Mouse (Mus musculus) heart, embryonic 11.5 days (tissue): ENCODE measurements around the gene Prrc2c. TPM values are rescaled to one million over a fixed set of nuclear protein-coding genes. Genes with fewer than 3 reads are reported as not detected.
A peak's percentile ranks its signal among the peaks of the same experiment; 100 is the strongest.

Source experiments
- ATAC-seq: fragments of 200-750 bp; cut with Nextera tagmentation; replicated peaks from 2 replicates; pipeline ENCODE4 v1.8.0; 2017; ENCODE audit warnings: moderate library complexity; ENCODE audit not compliant: insufficient number of reproducible peaks, low FRiP score, low TSS enrichment
- H3K27ac ChIP-seq: fragments of 300-500 bp; sonication (generic); 2 replicates; pipeline ENCODE4 v1.5.1; 2014; ENCODE audit warnings: mild to moderate bottlenecking, low read depth, low read length
- H3K27me3 ChIP-seq: fragments of 300-500 bp; sonication (generic); 2 replicates; pipeline ENCODE4 v1.6.1; 2014; ENCODE audit warnings: mild to moderate bottlenecking, low read length, mixed read lengths; ENCODE audit not compliant: control insufficient read depth, insufficient read depth
- H3K36me3 ChIP-seq: fragments of 300-500 bp; sonication (generic); 2 replicates; pipeline ENCODE4 v1.6.1; 2014; ENCODE audit warnings: mild to moderate bottlenecking, low read length, moderate library complexity, mixed read lengths; ENCODE audit not compliant: control insufficient read depth, insufficient read depth
- H3K4me1 ChIP-seq: fragments of 300-500 bp; sonication (generic); 2 replicates; pipeline ENCODE4 v1.6.1; 2014; ENCODE audit warnings: low read length; ENCODE audit not compliant: control insufficient read depth, insufficient read depth
- H3K4me2 ChIP-seq: fragments of 300-500 bp; sonication (generic); 2 replicates; pipeline ENCODE4 v1.6.1; 2014; ENCODE audit warnings: mild to moderate bottlenecking, moderate library complexity
- H3K4me3 ChIP-seq: fragments of 300-500 bp; sonication (generic); 2 replicates; pipeline ENCODE4 v1.5.1; 2014; ENCODE audit warnings: low read depth, low read length
- H3K9ac ChIP-seq: fragments of 300-500 bp; sonication (generic); 2 replicates; pipeline ENCODE4 v1.6.1; 2014; ENCODE audit warnings: mild to moderate bottlenecking, low read depth, low read length, moderate library complexity
- H3K9me3 ChIP-seq: fragments of 300-500 bp; sonication (generic); replicated peaks from 2 replicates; pipeline ENCODE4 v1.6.1; 2016; ENCODE audit warnings: low read length; ENCODE audit not compliant: control insufficient read depth
- WGBS: fragments of 180-500 bp; shearing (Covaris S2); extraction: QIAGEN DNeasy Blood & Tissue Kit; methylation state at CpG from one replicate; pipeline ENCODE4 v1.1.7; 2014; ENCODE audit not compliant: insufficient replicate concordance; 5-methylcytosine and 5-hydroxymethylcytosine counted together
- polyA plus RNA-seq: library from polyadenylated mRNA; unstranded; fragments of >200 nt; fragmentation: Nextera tagmentation; extraction: Ambion mirVana; gene quantifications from 2 replicates; pipeline ENCODE4 v1.2.1, GENCODE M21; 2014

Gene Prrc2c
- polyA plus RNA-seq, 1 experiment from 2014 or later, result 109 TPM

DNA sequence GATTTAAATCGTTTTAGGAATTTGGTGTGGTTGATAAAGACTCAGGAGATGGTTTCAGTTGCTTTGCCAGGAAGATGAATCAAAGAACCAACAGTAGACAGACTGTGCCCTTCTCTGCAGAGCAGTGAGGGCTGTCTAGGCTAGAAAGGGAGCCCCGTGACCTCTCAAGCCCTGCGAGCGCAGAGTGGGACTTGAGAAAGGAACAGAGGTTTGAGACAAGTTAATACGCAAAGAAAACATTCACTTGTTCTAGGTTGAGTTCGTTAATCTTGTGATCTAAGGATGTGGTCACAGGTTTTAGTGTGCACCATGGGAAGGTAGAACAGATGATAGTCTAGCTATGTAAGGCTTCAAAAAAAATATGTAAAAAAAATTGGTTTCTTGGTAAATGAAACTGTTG is 12.4 kb downstream of the Prrc2c start:
- ATAC-seq, result no peak
- peaks cover 6% of the 10 kb centered on the region for H3K4me1 ChIP-seq
- no peaks in the 10 kb centered on the region for H3K9me3 ChIP-seq
- no peak overlapping the region for H3K9ac ChIP-seq
- no peak overlapping the region for H3K4me2 ChIP-seq
- H3K36me3 ChIP-seq, result peaks cover 2% of the 10 kb centered on the region; the same call in 1 of the 2 replicates
- H3K27ac ChIP-seq, result no peak overlapping the region
- no peaks in the 10 kb centered on the region for H3K27me3 ChIP-seq
- no peak overlapping the region for H3K4me3 ChIP-seq
- 90% methylated on average over 6 of the region's 6 CpGs for WGBS

DNA sequence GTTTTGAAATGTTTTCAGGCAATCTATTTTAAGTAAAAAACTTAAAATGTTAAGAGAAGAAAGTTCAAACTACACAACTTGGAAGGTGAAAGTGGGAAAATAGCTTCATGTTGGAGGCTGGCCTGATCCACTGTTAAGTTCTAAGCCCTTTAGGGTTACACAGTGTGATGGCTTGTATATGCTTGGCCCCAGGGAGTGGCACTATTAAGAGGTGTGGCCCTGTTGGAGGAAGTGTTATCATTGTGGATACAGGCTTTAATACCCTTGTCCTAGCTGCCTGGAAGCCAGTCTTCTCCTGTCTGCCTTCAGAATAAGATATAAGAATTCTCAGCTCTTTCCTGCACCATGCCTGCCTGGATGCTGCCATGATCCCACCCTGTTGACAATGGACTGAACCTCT is 16.7 kb downstream of the Prrc2c start:
- Histone ChIP-seq H3K36me3 (peaks cover 12% of the 10 kb centered on the region; the same call in 1 of the 2 replicates), H3K9me3 (no peaks in the 10 kb centered on the region), H3K4me3 (no peak overlapping the region), H3K4me1 (no peaks in the 10 kb centered on the region), H3K27ac (no peak overlapping the region), H3K9ac (no peak overlapping the region), H3K4me2 (no peak overlapping the region), H3K27me3 (no peaks in the 10 kb centered on the region)
- no peak for ATAC-seq

DNA sequence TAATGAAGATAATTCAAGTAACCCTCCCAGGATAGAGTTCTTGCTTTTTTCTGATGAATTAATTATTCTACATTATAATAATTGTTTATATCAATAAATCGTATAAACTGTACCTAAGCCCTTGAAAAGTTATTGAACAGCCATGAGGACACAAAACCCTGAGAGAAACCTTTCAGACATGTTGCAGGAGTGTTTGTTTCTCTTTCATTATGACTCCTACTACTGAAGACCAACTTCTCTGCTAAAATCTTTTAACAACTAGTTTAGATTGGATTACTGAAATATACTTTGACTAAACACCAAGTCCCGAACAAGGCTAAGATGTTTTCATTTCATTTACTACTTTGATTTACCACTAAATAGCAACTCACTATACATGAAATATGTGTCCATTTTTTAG is 19.7 kb downstream of the Prrc2c start:
- Histone ChIP-seq H3K4me2 (no peak overlapping the region), H3K27me3 (no peaks in the 10 kb centered on the region), H3K9me3 (no peaks in the 10 kb centered on the region), H3K4me3 (no peak overlapping the region), H3K27ac (no peak overlapping the region), H3K9ac (no peak overlapping the region), H3K36me3 (peaks cover 15% of the 10 kb centered on the region), H3K4me1 (no peaks in the 10 kb centered on the region)
- 93% methylated on average over 2 of the region's 2 CpGs for WGBS
- no peak for ATAC-seq

DNA sequence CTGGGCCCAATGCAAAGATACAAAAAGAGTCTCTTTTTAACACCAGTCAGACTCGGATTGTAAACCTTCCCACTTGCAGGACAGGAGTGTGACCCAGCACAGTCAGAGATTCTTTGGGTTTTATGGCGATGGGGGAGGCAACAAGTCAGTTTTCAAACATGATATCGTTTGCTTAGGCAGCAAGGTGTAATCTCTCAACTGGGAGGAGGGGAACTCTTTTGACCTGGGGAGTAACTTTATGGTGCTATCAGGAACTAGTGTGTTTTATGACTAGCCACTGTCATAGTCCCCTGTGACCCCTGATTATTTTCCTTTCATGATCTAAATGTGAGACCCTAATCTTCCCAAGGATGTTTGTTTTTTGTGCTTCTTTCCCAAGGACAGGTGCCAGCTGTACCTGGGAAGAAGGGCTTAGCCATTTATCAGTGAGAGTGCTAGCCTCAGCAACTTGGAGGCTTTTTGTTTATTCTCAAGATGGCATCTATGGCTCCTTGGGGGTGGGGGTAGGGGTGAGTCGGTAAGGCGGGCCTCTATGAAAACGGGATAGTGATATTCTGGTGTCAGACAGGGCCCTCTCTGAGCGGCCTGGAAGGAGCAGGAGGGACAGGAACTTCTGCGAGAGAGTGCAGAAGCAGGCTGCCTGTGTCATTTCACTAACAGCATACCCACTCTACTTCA is 39.8 kb downstream of the Prrc2c start:
- Histone ChIP-seq H3K27ac (0 out of 2 replicates have a peak overlapping the region, but pooled peaks have one; percentile 29), H3K9me3 (no peaks in the 10 kb centered on the region), H3K4me2 (no peak overlapping the region), H3K9ac (no peak overlapping the region), H3K27me3 (no peaks in the 10 kb centered on the region), H3K36me3 (peaks cover 41% of the 10 kb centered on the region), H3K4me3 (no peak overlapping the region), H3K4me1 (no peaks in the 10 kb centered on the region)
- no peak for ATAC-seq
- WGBS, result 75% methylated on average over 8 of the region's 8 CpGs

DNA sequence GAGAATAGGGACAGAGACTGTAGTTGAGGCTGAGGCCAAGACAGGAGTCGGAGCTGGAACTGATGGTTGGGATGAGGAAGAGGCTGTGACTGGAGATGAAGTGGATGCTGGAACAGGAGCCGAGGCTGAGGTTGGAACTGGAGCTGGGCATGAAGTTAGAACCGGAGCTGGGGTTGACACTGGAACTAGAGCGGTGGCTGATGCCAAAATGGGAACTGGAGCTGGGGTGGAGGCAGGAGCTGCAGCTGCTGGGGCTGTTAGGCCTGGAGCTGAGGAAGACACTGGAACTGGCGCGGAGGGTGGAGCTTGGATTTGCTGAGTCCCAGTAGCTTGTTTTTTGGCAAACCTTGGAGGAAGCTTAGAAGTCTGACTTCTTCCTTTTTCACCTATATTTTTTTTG is 42.5 kb downstream of the Prrc2c start:
- Histone ChIP-seq H3K9ac (no peak overlapping the region), H3K27ac (no peak overlapping the region), H3K4me2 (no peak overlapping the region), H3K27me3 (no peaks in the 10 kb centered on the region), H3K4me1 (no peaks in the 10 kb centered on the region), H3K4me3 (no peak overlapping the region), H3K36me3 (peaks cover 33% of the 10 kb centered on the region), H3K9me3 (no peaks in the 10 kb centered on the region)
- WGBS, result 93% methylated on average over 6 of the region's 6 CpGs
- ATAC-seq, result no peak

DNA sequence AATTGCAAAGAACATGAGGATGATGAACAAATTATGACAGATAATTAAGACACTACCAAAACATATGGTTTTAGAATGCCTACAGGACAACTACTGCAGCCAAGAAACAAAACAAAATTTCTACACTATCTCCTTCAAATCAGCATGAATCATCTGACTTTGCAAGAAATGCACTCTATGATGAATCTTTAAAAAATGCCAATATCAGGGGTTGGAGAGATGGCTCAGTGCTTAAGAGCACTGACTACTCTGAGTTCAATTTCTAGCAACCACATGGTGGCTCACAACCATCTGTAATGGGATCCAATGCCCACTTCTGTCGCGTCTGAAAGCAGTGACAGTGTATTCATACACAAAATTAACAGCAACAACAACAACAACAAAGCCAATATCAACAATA is 46.6 kb downstream of the Prrc2c start:
- no peak for ATAC-seq
- no peaks in the 10 kb centered on the region for H3K4me1 ChIP-seq

DNA sequence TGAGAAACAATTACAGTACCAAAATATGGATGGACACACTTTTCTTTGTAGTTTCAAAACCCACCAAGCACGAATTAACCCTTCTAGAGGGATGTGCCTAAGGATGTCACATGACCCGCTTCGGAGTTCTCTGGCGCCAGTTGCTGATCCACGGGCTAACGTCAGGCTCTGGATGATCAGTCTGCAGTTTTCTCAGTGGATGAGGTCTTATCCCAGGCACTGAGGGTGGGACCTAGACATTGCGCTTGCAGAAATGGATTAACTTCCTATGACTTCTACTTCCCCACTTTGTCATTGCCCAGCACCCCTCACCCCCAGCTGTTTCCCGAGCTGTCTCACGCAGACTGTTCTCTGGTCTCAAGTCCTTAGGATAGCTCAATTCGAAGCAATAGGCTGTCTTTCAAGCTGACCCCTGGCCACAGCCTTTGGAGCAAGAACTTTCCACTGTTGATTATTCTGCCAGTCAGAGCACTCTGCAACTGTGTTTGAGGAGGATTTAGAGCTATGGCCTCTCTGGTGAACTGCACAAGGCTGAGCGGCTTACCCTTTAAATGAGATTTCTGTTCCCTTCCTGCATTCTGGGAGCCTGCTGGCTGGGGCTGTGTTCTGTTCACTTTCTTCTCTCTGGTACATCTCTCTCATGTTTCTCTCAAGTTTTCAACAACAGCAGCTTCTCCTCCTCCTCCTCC is 74.7 kb downstream of the Prrc2c start:
- Histone ChIP-seq H3K36me3 (no peaks in the 10 kb centered on the region), H3K4me2 (peak overlapping the region; percentile 77), H3K27ac (no peak overlapping the region), H3K9ac (peak overlapping the region; percentile 63), H3K9me3 (no peaks in the 10 kb centered on the region), H3K27me3 (no peaks in the 10 kb centered on the region), H3K4me3 (peak overlapping the region; percentile 34), H3K4me1 (no peaks in the 10 kb centered on the region)
- WGBS, result 3% methylated on average over 11 of the region's 11 CpGs
- peak; percentile 82 for ATAC-seq

More for the DNA sequence above, 46.6 kb downstream of the Prrc2c start:
- peaks cover 25% of the 10 kb centered on the region for H3K36me3 ChIP-seq
- no peak overlapping the region for H3K4me3 ChIP-seq
- no peak overlapping the region for H3K4me2 ChIP-seq
- H3K9ac ChIP-seq, result no peak overlapping the region
- H3K27me3 ChIP-seq, result no peaks in the 10 kb centered on the region
- 93% methylated on average over 2 of the region's 2 CpGs for WGBS
- no peaks in the 10 kb centered on the region for H3K9me3 ChIP-seq
- H3K27ac ChIP-seq, result no peak overlapping the region

DNA sequence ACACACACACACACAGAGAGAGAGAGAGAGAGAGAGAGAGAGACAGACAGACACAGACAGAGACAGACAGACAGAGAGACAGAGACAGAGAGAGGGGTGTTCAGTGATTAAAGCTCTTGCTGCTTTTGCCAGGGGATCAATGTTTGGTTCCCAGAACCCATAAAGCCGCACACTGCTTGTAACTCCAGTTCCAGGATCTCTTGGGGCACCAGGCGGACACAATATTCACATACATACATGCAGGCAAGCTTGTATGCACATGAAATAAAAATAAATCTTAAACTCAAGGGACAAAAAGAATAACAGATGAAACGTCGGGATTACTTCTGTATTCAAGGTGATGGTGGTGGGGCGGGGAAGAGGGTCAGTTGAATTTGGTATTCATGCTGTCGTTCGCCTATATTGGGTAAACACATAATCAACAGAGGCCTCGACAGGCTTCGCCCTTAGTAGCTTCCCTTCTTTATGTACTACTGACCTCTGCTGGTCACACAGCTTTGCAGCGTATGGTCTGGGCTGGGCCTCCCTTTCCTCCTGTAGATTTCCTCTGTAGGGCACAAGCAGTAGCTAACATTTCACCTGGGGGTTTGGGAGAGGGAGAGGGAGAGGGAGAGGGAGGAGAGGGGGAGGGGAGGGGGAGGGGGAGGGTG is 75.4 kb downstream of the Prrc2c start:
- no peaks in the 10 kb centered on the region for H3K36me3 ChIP-seq
- no peak overlapping the region for H3K27ac ChIP-seq
- peak overlapping the region; percentile 34 for H3K4me3 ChIP-seq
- no peaks in the 10 kb centered on the region for H3K27me3 ChIP-seq
- no peak overlapping the region for H3K9ac ChIP-seq
- no peaks in the 10 kb centered on the region for H3K9me3 ChIP-seq
- ATAC-seq, result peak; percentile 93
- peak overlapping the region; percentile 77 for H3K4me2 ChIP-seq
- 17% methylated on average over 10 of the region's 10 CpGs for WGBS
- no peaks in the 10 kb centered on the region for H3K4me1 ChIP-seq
